Mouse (Mus musculus) forebrain, embryonic 11.5 days (tissue): ENCODE measurements around the gene Apoc1. TPM values are rescaled to one million over a fixed set of nuclear protein-coding genes. Genes with fewer than 3 reads are reported as not detected.
"Not testable (repeated sequence)": the region's sequence is repeated elsewhere in the genome, so short reads cannot be mapped to it uniquely, and the experiment has no call there.

Experiments
- ATAC-seq: fragments of 200-750 bp; cut with Nextera tagmentation; replicated peaks from 2 replicates; pipeline ENCODE4 v1.8.0; 2017; ENCODE audit warnings: moderate TSS enrichment; ENCODE audit not compliant: low FRiP score
- DNase-seq: peaks from one replicate; pipeline ENCODE4 v3.0.0-alpha.2; 2017; ENCODE audit warnings: low spot score
- H3K27ac ChIP-seq: fragments of 300-500 bp; sonication (generic); 2 replicates; pipeline ENCODE4 v1.5.1; 2014; ENCODE audit warnings: low read depth, low read length
- H3K27me3 ChIP-seq: fragments of 300-500 bp; sonication (generic); 2 replicates; pipeline ENCODE4 v1.6.1; 2014; ENCODE audit warnings: mild to moderate bottlenecking, low read length, mixed read lengths; ENCODE audit not compliant: control insufficient read depth, insufficient read depth
- H3K36me3 ChIP-seq: fragments of 300-500 bp; sonication (generic); 2 replicates; pipeline ENCODE4 v1.6.1; 2014; ENCODE audit warnings: mild to moderate bottlenecking, low read length, moderate library complexity, mixed read lengths; ENCODE audit not compliant: control insufficient read depth, insufficient read depth
- H3K4me1 ChIP-seq: fragments of 300-500 bp; sonication (generic); replicated peaks from 2 replicates; pipeline ENCODE4 v1.6.1; 2014; ENCODE audit warnings: low read length, mixed read lengths; ENCODE audit not compliant: control insufficient read depth, insufficient read depth
- H3K4me2 ChIP-seq: fragments of 300-500 bp; sonication (generic); 2 replicates; pipeline ENCODE4 v1.6.1; 2014; ENCODE audit warnings: low read depth, mild to moderate bottlenecking, low read length, moderate library complexity, mixed read lengths; ENCODE audit not compliant: severe bottlenecking
- H3K4me3 ChIP-seq: fragments of 300-500 bp; sonication (generic); 2 replicates; pipeline ENCODE4 v1.5.1; 2014; ENCODE audit warnings: low read depth, low read length
- H3K9ac ChIP-seq: fragments of 300-500 bp; sonication (generic); 2 replicates; pipeline ENCODE4 v1.6.1; 2014; ENCODE audit warnings: low read length
- H3K9me3 ChIP-seq: fragments of 300-500 bp; sonication (generic); 2 replicates; pipeline ENCODE4 v1.6.1; 2016; ENCODE audit warnings: low read length, mixed read lengths; ENCODE audit not compliant: control insufficient read depth
- WGBS: fragments of 180-500 bp; shearing (Covaris S2); extraction: QIAGEN DNeasy Blood & Tissue Kit; methylation state at CpG from one replicate; pipeline ENCODE4 v1.1.7; 2014; 5-methylcytosine and 5-hydroxymethylcytosine counted together
- polyA plus RNA-seq: library from polyadenylated mRNA; unstranded; fragments of >200 nt; fragmentation: Nextera tagmentation; extraction: Ambion mirVana; gene quantifications from 2 replicates; pipeline ENCODE4 v1.2.1, GENCODE M21; 2014

The Apoc1 gene
- polyA plus RNA-seq, 1 experiment from 2014 or later = 2.0 TPM

DNA sequence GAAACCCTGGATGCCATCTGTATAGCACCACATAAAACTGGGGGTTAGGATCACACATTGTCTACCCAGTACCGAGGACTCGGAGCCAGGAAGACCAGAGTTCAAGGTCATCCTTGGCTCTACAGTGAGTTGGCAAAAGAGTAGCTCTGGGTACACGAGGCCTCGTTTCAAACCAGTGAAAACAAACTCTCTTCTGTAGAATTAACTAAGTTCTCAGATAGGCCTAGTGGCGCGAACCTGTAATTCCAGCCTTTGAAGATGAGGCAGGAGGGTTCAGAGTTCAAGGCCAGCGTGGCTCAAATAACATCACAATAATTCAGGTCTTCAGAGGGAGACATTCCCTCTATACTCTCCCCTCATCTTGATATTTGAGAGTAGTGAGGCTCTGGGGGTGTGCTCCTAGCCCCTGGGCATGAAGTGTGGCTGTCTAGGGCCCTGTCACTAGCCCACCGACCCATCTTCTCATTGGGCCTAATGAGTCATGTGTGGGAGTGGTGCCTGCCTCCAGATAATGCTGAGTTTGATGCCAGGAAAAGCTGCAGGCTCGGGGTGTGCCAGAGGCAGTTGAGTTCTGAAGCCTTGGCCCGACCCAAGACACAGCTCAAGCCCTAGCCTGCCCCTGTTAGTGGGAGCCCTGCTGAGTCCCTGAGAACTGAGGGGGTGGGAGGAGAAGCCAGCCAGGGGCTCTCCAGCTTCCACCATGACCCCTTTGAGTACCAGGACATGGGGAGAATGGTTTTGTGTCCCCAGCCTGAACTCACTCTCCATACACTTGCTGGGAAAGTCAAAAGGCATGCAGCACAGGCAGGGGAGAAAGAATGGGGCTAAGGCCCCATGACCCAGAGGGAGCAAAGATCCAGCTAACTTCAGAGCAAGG lies 2.1 kb upstream of the Apoc1 start:
- WGBS = 87% methylated on average over 10 of the region's 10 CpGs
- H3K4me3 ChIP-seq = no peak overlapping the region
- H3K36me3 ChIP-seq = no peaks in the 10 kb centered on the region; the same call in 1 of the 2 replicates
- H3K27me3 ChIP-seq = no peaks in the 10 kb centered on the region
- H3K4me2 ChIP-seq = no peak overlapping the region
- H3K9ac ChIP-seq = no peak overlapping the region
- H3K27ac ChIP-seq = no peak overlapping the region
- DNase-seq (no peak), ATAC-seq (no peak)
- H3K4me1 ChIP-seq = peaks cover 5% of the 10 kb centered on the region; the same call in 1 of the 2 replicates
- no peaks in the 10 kb centered on the region; the same call in 1 of the 2 replicates for H3K9me3 ChIP-seq

DNA sequence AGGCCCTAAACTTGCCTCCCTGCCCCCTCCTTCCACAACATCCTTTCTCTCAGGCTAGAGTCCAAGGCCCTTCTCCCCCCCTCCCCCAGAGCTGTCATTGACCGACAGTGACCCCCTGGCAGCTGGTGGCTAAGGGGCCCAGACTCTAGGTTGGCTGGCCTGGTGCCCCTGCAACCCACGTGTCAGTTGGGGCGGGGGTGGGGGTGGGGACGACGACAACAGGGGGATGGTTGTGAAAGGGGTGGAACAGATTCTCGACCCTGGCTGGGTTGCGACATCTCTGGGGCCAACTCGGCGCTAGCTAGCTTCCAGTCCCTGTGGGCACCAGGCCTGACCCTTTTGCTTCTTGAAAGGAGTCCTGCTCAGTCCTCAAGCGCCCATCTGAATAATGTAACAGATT lies 961 bp upstream of the Apoc1 start:
- no peak overlapping the region for H3K4me2 ChIP-seq
- no peak overlapping the region for H3K9ac ChIP-seq
- H3K27ac ChIP-seq = no peak overlapping the region
- no peak overlapping the region for H3K4me3 ChIP-seq
- 39% methylated on average over 10 of the region's 10 CpGs for WGBS
- DNase-seq (no peak), ATAC-seq (no peak)
- 0 out of 2 replicates have a peak, but pooled peaks cover 4% of the 10 kb centered on the region for H3K4me1 ChIP-seq
- H3K36me3 ChIP-seq = no peaks in the 10 kb centered on the region; the same call in 1 of the 2 replicates
- H3K27me3 ChIP-seq = no peaks in the 10 kb centered on the region
- H3K9me3 ChIP-seq = no peaks in the 10 kb centered on the region; the same call in 1 of the 2 replicates

DNA sequence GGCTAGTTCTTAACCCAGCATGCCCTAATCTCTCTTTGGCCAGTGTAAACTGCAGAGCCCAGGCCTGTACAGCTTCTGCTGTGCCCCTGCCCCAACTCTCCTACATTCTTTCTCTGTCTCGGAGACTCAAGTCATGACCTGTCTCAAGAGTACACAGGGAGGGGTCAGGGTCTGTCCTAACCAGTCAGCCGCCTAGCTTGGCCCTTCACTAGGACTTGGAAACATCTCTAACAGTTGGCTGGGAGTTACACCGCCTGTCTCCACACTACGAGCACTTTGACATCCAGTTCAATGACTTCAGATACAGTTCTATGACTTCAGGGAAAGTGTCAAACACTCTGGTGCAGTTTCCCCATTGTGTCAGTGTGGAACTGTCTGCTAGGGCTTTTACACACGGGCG lies 1.0 kb downstream of the Apoc1 start:
- DNase-seq (no peak), ATAC-seq (no peak)
- Histone ChIP-seq H3K4me3 (no peak overlapping the region), H3K9ac (no peak overlapping the region), H3K27me3 (no peaks in the 10 kb centered on the region), H3K4me2 (no peak overlapping the region), H3K27ac (no peak overlapping the region), H3K9me3 (no peaks in the 10 kb centered on the region), H3K36me3 (no peaks in the 10 kb centered on the region; the same call in 1 of the 2 replicates), H3K4me1 (no peaks in the 10 kb centered on the region)
- WGBS = 84% methylated on average over 6 of the region's 6 CpGs

DNA sequence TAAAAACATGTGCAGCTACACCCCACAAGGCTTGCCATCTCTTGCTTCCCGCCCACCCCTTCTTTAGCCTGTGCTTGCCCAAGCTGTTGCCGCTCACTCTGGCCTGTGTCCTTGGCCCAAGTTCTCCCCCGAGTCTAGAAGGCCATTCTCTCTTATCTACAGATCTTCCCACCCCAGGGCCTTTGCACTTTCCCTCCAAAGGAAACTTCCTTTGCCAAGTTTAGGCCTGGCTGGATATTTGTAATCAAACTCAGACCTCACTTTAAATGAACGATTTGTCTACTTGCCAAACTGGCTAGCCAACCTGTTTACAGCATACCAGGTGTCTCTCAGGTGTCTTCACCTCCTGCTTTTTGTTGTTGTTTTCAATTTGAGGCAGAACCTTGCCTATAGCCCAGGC lies 1.6 kb downstream of the Apoc1 start:
- Histone ChIP-seq H3K4me3 (no peak overlapping the region), H3K4me1 (no peaks in the 10 kb centered on the region), H3K27ac (no peak overlapping the region), H3K36me3 (no peaks in the 10 kb centered on the region), H3K4me2 (no peak overlapping the region), H3K9me3 (no peaks in the 10 kb centered on the region), H3K9ac (no peak overlapping the region), H3K27me3 (no peaks in the 10 kb centered on the region)
- WGBS = 89% methylated on average over 4 of the region's 4 CpGs
- DNase-seq = no peak
- no peak for ATAC-seq

DNA sequence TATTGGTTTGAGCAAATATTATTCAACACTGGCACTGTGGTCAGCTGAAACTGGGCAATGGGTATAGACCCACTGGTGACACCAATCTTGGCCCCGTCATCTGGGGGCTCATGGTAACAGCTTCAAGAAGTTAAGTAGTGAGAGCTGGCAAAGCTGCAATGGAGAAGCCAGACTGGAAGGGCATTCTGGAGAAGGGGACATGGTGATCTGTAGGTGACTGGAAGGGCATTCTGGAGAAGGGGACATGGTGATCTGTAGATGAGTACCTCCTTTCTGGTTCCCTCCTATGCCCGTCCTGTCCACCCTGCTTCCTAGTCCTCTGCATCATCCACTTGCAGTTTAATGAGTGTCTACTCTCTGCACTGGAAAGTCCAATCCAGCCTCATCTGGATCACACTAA lies 3.8 kb downstream of the Apoc1 start:
- ATAC-seq (no peak), DNase-seq (no peak)
- Histone ChIP-seq H3K36me3 (no peaks in the 10 kb centered on the region), H3K27me3 (no peaks in the 10 kb centered on the region), H3K9me3 (no peaks in the 10 kb centered on the region), H3K4me1 (no peaks in the 10 kb centered on the region), H3K9ac (no peak overlapping the region), H3K4me2 (no peak overlapping the region), H3K4me3 (no peak overlapping the region), H3K27ac (no peak overlapping the region)
- 94% methylated on average over 2 of the region's 2 CpGs for WGBS

DNA sequence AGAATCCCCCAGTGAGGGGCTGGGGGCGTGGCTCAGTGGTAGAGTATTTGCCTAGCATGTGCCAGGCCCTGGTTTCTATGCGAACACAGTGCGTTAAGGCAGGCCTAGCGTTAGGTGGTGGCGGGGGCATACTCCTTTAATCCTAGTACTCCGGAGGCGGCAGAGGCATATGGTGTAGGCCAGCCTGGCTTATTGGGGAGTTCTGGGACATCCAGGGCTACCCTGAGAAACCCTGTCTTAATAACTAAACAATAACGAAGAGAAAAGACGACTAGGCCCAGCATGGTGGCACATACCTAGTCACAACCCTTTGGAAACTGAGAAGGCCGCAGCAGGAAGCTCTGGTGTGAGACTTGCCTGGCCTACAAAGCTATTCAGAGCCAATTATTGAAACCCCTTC lies 4.4 kb downstream of the Apoc1 start:
- Histone ChIP-seq H3K4me3 (no peak overlapping the region), H3K27ac (no peak overlapping the region), H3K9me3 (no peaks in the 10 kb centered on the region), H3K4me2 (no peak overlapping the region), H3K36me3 (no peaks in the 10 kb centered on the region), H3K9ac (no peak overlapping the region), H3K27me3 (no peaks in the 10 kb centered on the region), H3K4me1 (no peaks in the 10 kb centered on the region)
- 94% methylated on average over 10 of the region's 10 CpGs for WGBS
- no peak for ATAC-seq
- no peak for DNase-seq

DNA sequence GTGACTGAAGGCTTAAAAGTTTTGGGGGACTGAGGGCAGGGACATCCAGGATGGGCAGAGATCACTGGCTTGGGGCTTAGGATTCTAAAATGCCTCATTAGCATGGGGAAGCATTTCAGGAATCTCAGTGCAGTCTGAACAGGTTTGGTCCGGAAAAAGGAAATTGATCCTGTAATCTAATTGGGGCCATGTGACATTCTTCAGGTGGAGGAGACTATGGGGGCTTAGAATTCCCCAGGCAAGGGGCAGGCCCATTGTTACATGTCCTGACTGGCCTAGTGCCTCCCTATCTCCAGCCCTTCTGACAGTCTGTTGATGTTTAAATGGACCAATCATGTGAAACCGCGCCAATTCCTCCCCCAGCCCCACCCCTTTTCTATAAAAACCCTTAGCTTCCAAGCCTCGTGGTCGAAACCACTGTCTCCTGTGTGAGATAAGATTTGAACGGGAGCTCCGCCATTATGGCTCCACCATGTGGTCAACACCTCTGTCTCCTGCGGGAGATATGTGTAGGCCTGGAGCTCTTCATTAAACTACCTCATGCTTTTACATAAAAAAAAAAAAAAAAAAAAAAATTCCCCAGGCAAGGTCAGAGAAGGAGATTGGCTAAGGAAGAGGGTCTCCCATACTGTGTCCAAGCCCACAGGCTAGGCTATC lies 5.4 kb downstream of the Apoc1 start:
- H3K27me3 ChIP-seq, H3K9ac ChIP-seq, H3K4me1 ChIP-seq, H3K9me3 ChIP-seq, H3K36me3 ChIP-seq, H3K4me2 ChIP-seq, ATAC-seq, H3K27ac ChIP-seq, DNase-seq, H3K4me3 ChIP-seq: not testable (repeated sequence)
- 77% methylated on average over 8 of the region's 8 CpGs for WGBS

DNA sequence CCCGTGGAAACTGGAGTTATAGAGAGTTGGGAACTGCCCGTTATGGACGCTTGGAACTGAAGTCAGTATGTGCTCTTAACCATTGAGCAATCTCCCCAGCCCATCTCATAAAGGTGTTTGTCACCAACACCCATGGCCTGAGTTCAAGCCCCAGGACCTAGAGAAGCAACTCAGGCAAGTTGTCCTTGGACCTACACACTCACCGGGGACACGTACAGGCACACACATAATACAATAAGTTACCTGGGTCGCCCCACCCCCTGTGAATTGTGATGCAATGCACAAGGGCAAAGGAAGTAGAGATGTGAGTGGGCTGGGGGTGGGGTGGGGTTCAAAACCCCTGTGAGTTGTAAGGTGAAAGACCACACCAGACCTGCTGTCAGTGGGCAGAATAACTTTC lies 5.9 kb downstream of the Apoc1 start:
- no peaks in the 10 kb centered on the region for H3K4me1 ChIP-seq
- no peak overlapping the region for H3K9ac ChIP-seq
- ATAC-seq (no peak), DNase-seq (no peak)
- H3K4me3 ChIP-seq = no peak overlapping the region
- no peak overlapping the region for H3K4me2 ChIP-seq
- 86% methylated on average over 6 of the region's 6 CpGs for WGBS
- no peaks in the 10 kb centered on the region for H3K9me3 ChIP-seq
- no peaks in the 10 kb centered on the region for H3K36me3 ChIP-seq
- H3K27me3 ChIP-seq = no peaks in the 10 kb centered on the region
- H3K27ac ChIP-seq = no peak overlapping the region
